27 mouse cellular contexts compared by ENCODE assay signal in the genomic region with DNA sequence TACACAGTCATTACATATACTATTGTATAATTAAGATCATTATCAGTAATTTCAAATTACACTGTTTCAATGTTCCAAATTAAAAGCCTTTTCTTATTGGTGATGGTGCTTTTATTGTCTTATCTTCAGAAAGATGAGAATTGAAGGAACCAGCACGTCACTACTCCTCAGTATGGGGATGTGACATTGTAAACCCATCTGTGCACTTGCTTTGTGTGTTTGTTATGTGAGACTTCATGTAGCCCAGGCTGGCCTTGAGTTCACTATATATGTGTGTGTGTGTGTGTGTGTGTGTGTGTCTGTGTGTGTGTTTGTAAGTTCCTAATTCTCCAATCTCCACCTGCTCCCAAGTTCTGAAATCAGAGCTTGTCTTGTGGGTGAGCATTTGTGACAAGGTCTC.
"Had no signal": no experiment of that assay in that cellular context is flagged by ENCODE, and none has a peak within 500 bp of the region (broad histone marks: within the 10 kb centered on the region; RNA-seq: fewer than 3 reads in every experiment).

No protein-coding gene starts in this region.

- H3K36me3 ChIP-seq: embryonic facial prominence, embryonic 10.5 days; embryonic facial prominence, embryonic 12.5 days; embryonic facial prominence, embryonic 13.5 days; embryonic facial prominence, embryonic 15.5 days; forebrain, embryonic 10.5 days; forebrain, embryonic 12.5 days; forebrain, embryonic 15.5 days had no signal

- ATAC-seq: forebrain, embryonic 13.5 days; forebrain, embryonic 14.5 days; forebrain, embryonic 15.5 days; forebrain, embryonic 16.5 days; forebrain, postnatal 0 days had no signal

- DNase-seq: cerebellum, adult 2 months; cerebellum, adult 8-10 months; cerebellum, adult 9-10 months; cerebellum, adult 9-11 months; cerebellum, postnatal 10 days; cerebellum, postnatal 14 days; cerebellum, postnatal 25 days; cerebellum, postnatal 36 days; embryo, embryonic 11 days; forebrain, postnatal 0 days; gastrocnemius, adult 2 months; gastrocnemius, postnatal 10 days; gastrocnemius, postnatal 14 days; gastrocnemius, postnatal 25 days; gastrocnemius, postnatal 36 days; heart, adult 18-20 months had no signal

- H3K4me3 ChIP-seq: embryonic facial prominence, embryonic 10.5 days; embryonic facial prominence, embryonic 12.5 days; embryonic facial prominence, embryonic 13.5 days; embryonic facial prominence, embryonic 15.5 days; erythroblast, embryonic 14.5 days; forebrain, embryonic 10.5 days; forebrain, embryonic 12.5 days; forebrain, embryonic 13.5 days; forebrain, embryonic 15.5 days; gastrocnemius, adult 2 months had no signal

- H3K4me1 ChIP-seq: embryonic facial prominence, embryonic 10.5 days; embryonic facial prominence, embryonic 12.5 days; embryonic facial prominence, embryonic 13.5 days; embryonic facial prominence, embryonic 15.5 days; forebrain, embryonic 10.5 days; forebrain, embryonic 12.5 days; forebrain, embryonic 13.5 days; forebrain, embryonic 15.5 days had no signal

- H3K27me3 ChIP-seq: embryonic facial prominence, embryonic 12.5 days; embryonic facial prominence, embryonic 13.5 days; embryonic facial prominence, embryonic 15.5 days; forebrain, embryonic 12.5 days; forebrain, embryonic 13.5 days; forebrain, embryonic 15.5 days had no signal

- H3K27ac ChIP-seq: embryonic facial prominence, embryonic 10.5 days; embryonic facial prominence, embryonic 12.5 days; embryonic facial prominence, embryonic 13.5 days; embryonic facial prominence, embryonic 15.5 days; forebrain, embryonic 10.5 days; forebrain, embryonic 12.5 days; forebrain, embryonic 13.5 days; forebrain, embryonic 15.5 days; gastrocnemius, adult 2 months had no signal

- H3K4me2 ChIP-seq: embryonic facial prominence, embryonic 12.5 days; embryonic facial prominence, embryonic 13.5 days; embryonic facial prominence, embryonic 15.5 days; forebrain, embryonic 12.5 days; forebrain, embryonic 13.5 days; forebrain, embryonic 15.5 days had no signal

- H3K9me3 ChIP-seq: embryonic facial prominence, embryonic 10.5 days; embryonic facial prominence, embryonic 12.5 days; embryonic facial prominence, embryonic 13.5 days; embryonic facial prominence, embryonic 15.5 days; forebrain, embryonic 10.5 days; forebrain, embryonic 12.5 days; forebrain, embryonic 13.5 days; forebrain, embryonic 15.5 days had no signal

- H3K9ac ChIP-seq: embryonic facial prominence, embryonic 12.5 days; embryonic facial prominence, embryonic 13.5 days; embryonic facial prominence, embryonic 15.5 days; forebrain, embryonic 12.5 days; forebrain, embryonic 13.5 days; forebrain, embryonic 15.5 days; forebrain, postnatal 0 days had no signal
